Mouse (Mus musculus) MEL (cell line): Measurements from ENCODE around the gene Gm3045. TPM values are rescaled to one million over a fixed set of nuclear protein-coding genes. Genes with fewer than 3 reads are reported as not detected.

Source experiments
- DNase-seq: peaks from one replicate; pipeline ENCODE4 v3.0.0; 2011; ENCODE audit warnings: low read depth, low spot score
- H3K27ac ChIP-seq: 2 replicates; pipeline ENCODE4 v1.5.1; 2012; ENCODE audit warnings: low read depth, mild to moderate bottlenecking, control low read depth, low read length, moderate library complexity; ENCODE audit not compliant: control insufficient read depth
- H3K27me3 ChIP-seq, 2 experiments: fragments of 150-350 bp in 1 of 2; sonication (generic) in 1 of 2; 2 replicates each; pipeline ENCODE4 v1.6.1; 2012; ENCODE audit warnings: low read length in 2 of 2, mild to moderate bottlenecking in 2 of 2, improper control_type of control experiment in 1 of 2, moderate library complexity in 1 of 2; ENCODE audit not compliant: insufficient read depth in 2 of 2, control insufficient read depth in 1 of 2
- H3K36me3 ChIP-seq, 2 experiments: 2 replicates each; pipeline ENCODE4 v1.6.1; 2012 to 2014; ENCODE audit warnings: low read length in 2 of 2, improper control_type of control experiment in 1 of 2, inconsistent platforms in 1 of 2, mild to moderate bottlenecking in 1 of 2; ENCODE audit not compliant: insufficient read depth in 2 of 2, control insufficient read depth in 1 of 2
- H3K4me1 ChIP-seq, 2 experiments: fragments of 150-350 bp in 1 of 2; sonication (generic) in 1 of 2; 2 replicates each; pipeline ENCODE4 v1.6.1; 2012; ENCODE audit warnings: low read length in 2 of 2, improper control_type of control experiment in 1 of 2, mild to moderate bottlenecking in 1 of 2; ENCODE audit not compliant: insufficient read depth in 2 of 2, control insufficient read depth in 1 of 2
- H3K4me3 ChIP-seq, 2 experiments: fragments of 150-350 bp in 1 of 2; sonication (generic) in 1 of 2; 2 replicates each; pipeline ENCODE4 v1.5.1; 2012; ENCODE audit warnings: low read depth in 2 of 2, low read length in 2 of 2, mild to moderate bottlenecking in 2 of 2, moderate library complexity in 2 of 2, control low read depth in 1 of 2, improper control_type of control experiment in 1 of 2; ENCODE audit not compliant: control insufficient read depth in 1 of 2, insufficient read depth in 1 of 2
- H3K79me2 ChIP-seq: 2 replicates; pipeline ENCODE4 v1.6.1; 2012; ENCODE audit warnings: mild to moderate bottlenecking, low read length, moderate library complexity; ENCODE audit not compliant: control insufficient read depth, poor library complexity, insufficient read depth
- H3K9ac ChIP-seq: 2 replicates; pipeline ENCODE4 v1.6.1; 2012; ENCODE audit warnings: low read depth, mild to moderate bottlenecking, control low read depth, low read length, moderate library complexity; ENCODE audit not compliant: control insufficient read depth, poor library complexity, severe bottlenecking
- H3K9me3 ChIP-seq: fragments of 150-350 bp; sonication (generic); replicated peaks from 2 replicates; pipeline ENCODE4 v1.6.1; 2012; ENCODE audit warnings: mild to moderate bottlenecking, low read length, improper control_type of control experiment, moderate library complexity; ENCODE audit not compliant: insufficient read depth
- CHD2 ChIP-seq: IDR thresholded peaks from 2 replicates; pipeline ENCODE4 v1.6.1; 2011; ENCODE audit warnings: low read length, improper control_type of control experiment
- E2F4 ChIP-seq: IDR thresholded peaks from 2 replicates; pipeline ENCODE4 v1.6.1; 2011; ENCODE audit warnings: low read depth, low read length, improper control_type of control experiment, borderline replicate concordance
- GABPA ChIP-seq: IDR thresholded peaks from 2 replicates; pipeline ENCODE4 v1.6.1; 2012; ENCODE audit warnings: low read depth, mild to moderate bottlenecking, inconsistent platforms, low read length, improper control_type of control experiment, moderate library complexity
- GATA1 ChIP-seq: IDR thresholded peaks from 2 replicates; pipeline ENCODE4 v1.6.1; 2011; ENCODE audit warnings: low read depth, low read length, improper control_type of control experiment
- HCFC1 ChIP-seq: IDR thresholded peaks from 2 replicates; pipeline ENCODE4 v1.6.1; 2012; ENCODE audit warnings: low read depth, mild to moderate bottlenecking, inconsistent platforms, low read length, improper control_type of control experiment, moderate library complexity
- JUND ChIP-seq: IDR thresholded peaks from 2 replicates; pipeline ENCODE4 v1.6.1; 2011; ENCODE audit warnings: low read depth, mild to moderate bottlenecking, improper control_type of control experiment, low read length
- MEF2A ChIP-seq: IDR thresholded peaks from 2 replicates; pipeline ENCODE4 v1.6.1; 2014; ENCODE audit warnings: low read depth, mild to moderate bottlenecking, inconsistent platforms, low read length, improper control_type of control experiment; ENCODE audit not compliant: poor library complexity, insufficient replicate concordance, severe bottlenecking; ENCODE audit errors: extremely low read depth
- MYC ChIP-seq: IDR thresholded peaks from 2 replicates; pipeline ENCODE4 v1.6.1; 2011; ENCODE audit warnings: low read depth, mild to moderate bottlenecking, low read length, improper control_type of control experiment, moderate library complexity
- NRF1 ChIP-seq: IDR thresholded peaks from 2 replicates; pipeline ENCODE4 v1.6.1; 2014; ENCODE audit warnings: low read depth, mild to moderate bottlenecking, inconsistent platforms, low read length, improper control_type of control experiment, moderate library complexity; ENCODE audit not compliant: poor library complexity, insufficient read depth, severe bottlenecking
- POLR2A ChIP-seq, 2 experiments: IDR thresholded peaks; 2 replicates each; pipeline ENCODE4 v1.6.1; 2011 to 2012; ENCODE audit warnings: low read length in 2 of 2, mild to moderate bottlenecking in 2 of 2, control low read depth in 1 of 2, improper control_type of control experiment in 1 of 2, low read depth in 1 of 2, moderate library complexity in 1 of 2; ENCODE audit not compliant: control insufficient read depth in 1 of 2, insufficient read depth in 1 of 2, poor library complexity in 1 of 2
- POLR2AphosphoS5 ChIP-seq: IDR thresholded peaks from 2 replicates; pipeline ENCODE4 v1.6.1; 2012; ENCODE audit warnings: low read depth, borderline replicate concordance, mild to moderate bottlenecking, inconsistent platforms, low read length, moderate library complexity, mixed read lengths
- RAD21 ChIP-seq: IDR thresholded peaks from 2 replicates; pipeline ENCODE4 v1.6.1; 2011; ENCODE audit warnings: mild to moderate bottlenecking, low read depth, low read length, improper control_type of control experiment
- SIN3A ChIP-seq: IDR thresholded peaks from 2 replicates; pipeline ENCODE4 v1.6.1; 2012; ENCODE audit warnings: low read length, improper control_type of control experiment, inconsistent platforms
- SMC3 ChIP-seq: IDR thresholded peaks from 2 replicates; pipeline ENCODE4 v1.6.1; 2011; ENCODE audit warnings: low read depth, low read length, improper control_type of control experiment
- TCF12 ChIP-seq: IDR thresholded peaks from 2 replicates; pipeline ENCODE4 v1.6.1; 2014; ENCODE audit warnings: low read depth, mild to moderate bottlenecking, inconsistent platforms, low read length, improper control_type of control experiment, moderate library complexity
- USF1 ChIP-seq: IDR thresholded peaks from 2 replicates; pipeline ENCODE4 v1.6.1; 2014; ENCODE audit warnings: low read depth, mild to moderate bottlenecking, inconsistent platforms, low read length, improper control_type of control experiment, moderate library complexity
- ZC3H11A ChIP-seq: IDR thresholded peaks from 2 replicates; pipeline ENCODE4 v1.6.1; 2012; ENCODE audit warnings: low read depth, mild to moderate bottlenecking, inconsistent platforms, low read length, improper control_type of control experiment
- ZKSCAN1 ChIP-seq: IDR thresholded peaks from 2 replicates; pipeline ENCODE4 v1.6.1; 2012; ENCODE audit warnings: low read depth, mild to moderate bottlenecking, inconsistent platforms, low read length, improper control_type of control experiment, moderate library complexity
- ZMIZ1 ChIP-seq: IDR thresholded peaks from 2 replicates; pipeline ENCODE4 v1.6.1; 2012; ENCODE audit warnings: low read depth, mild to moderate bottlenecking, inconsistent platforms, low read length, improper control_type of control experiment, moderate library complexity
- polyA plus RNA-seq, 2 experiments: library from polyadenylated mRNA; stranded (reverse) in 1 of 2; unstranded in 1 of 2; fragments of >175 nt in 1 of 2; fragments of >200 nt in 1 of 2; gene quantifications; 2 replicates each; pipeline versions ENCODE4 v1.2.1 to v1.2.4; 2012; ENCODE audit warnings: low replicate concordance in 2 of 2, low read depth in 1 of 2; ENCODE audit not compliant: insufficient read length in 2 of 2, insufficient read depth in 1 of 2, missing spikeins in 1 of 2
- total RNA-seq: library from RNA; depleted of rRNA; stranded (reverse); fragments of 300-350 nt; gene quantifications from 2 replicates; pipeline ENCODE4 v1.2.3, GENCODE M21; 2012

Gene Gm3045
- total and polyA plus RNA-seq, 3 experiments, result not detected

GRCm38 (mm10) chr13:56434311-56434751 lies 7.9 kb downstream of the Gm3045 start:
- Histone ChIP-seq H3K27me3 (no peaks in the 10 kb centered on the region), H3K36me3 (no peaks in the 10 kb centered on the region), H3K4me1 (no peaks in the 10 kb centered on the region), H3K27ac (no peak overlapping the region), H3K4me3 (no peak overlapping the region), H3K79me2 (no peaks in the 10 kb centered on the region), H3K9ac (no peak overlapping the region), H3K9me3 (no peaks in the 10 kb centered on the region)
- TF ChIP-seq GABPA, result no peak
- TF ChIP-seq ZC3H11A, result no peak
- TF ChIP-seq NRF1, result no peak
- TF ChIP-seq USF1, result no peak
- TF ChIP-seq POLR2A (IDR thresholded peaks at IDR 0.05; ENCODE audit: control insufficient read depth in 1 of 2, insufficient read depth in 1 of 2, low read depth in 1 of 2, low read length in 2 of 2, poor library complexity in 1 of 2), result no peak
- TF ChIP-seq JUND, result no peak
- TF ChIP-seq MYC, result no peak
- no peak for TF ChIP-seq HCFC1
- TF ChIP-seq SMC3, result no peak
- TF ChIP-seq CHD2, result no peak
- TF ChIP-seq SIN3A, result no peak
- no peak for TF ChIP-seq ZKSCAN1
- no peak for TF ChIP-seq TCF12
- TF ChIP-seq GATA1, result no peak
- no peak for TF ChIP-seq E2F4
- TF ChIP-seq MEF2A, result no peak
- TF ChIP-seq RAD21, result no peak
- TF ChIP-seq ZMIZ1, result no peak
- DNase-seq, result no peak

GRCm38 (mm10) chr13:56435615-56436287 lies 9.4 kb downstream of the Gm3045 start:
- no peaks in the 10 kb centered on the region for H3K4me1 ChIP-seq
- no peaks in the 10 kb centered on the region for H3K36me3 ChIP-seq
- no peak overlapping the region for H3K27ac ChIP-seq
- H3K9ac ChIP-seq, result no peak overlapping the region
- no peak for TF ChIP-seq POLR2AphosphoS5
- TF ChIP-seq ZKSCAN1, result no peak
- TF ChIP-seq ZMIZ1, result no peak
- TF ChIP-seq MEF2A, result no peak
- no peak for TF ChIP-seq SMC3
- no peaks in the 10 kb centered on the region for H3K79me2 ChIP-seq
- no peaks in the 10 kb centered on the region for H3K9me3 ChIP-seq
- no peaks in the 10 kb centered on the region for H3K27me3 ChIP-seq
- H3K4me3 ChIP-seq, result no peak overlapping the region
- no peak for DNase-seq
